Mouse (Mus musculus) stomach, postnatal 0 days (tissue): ENCODE results near the gene Dcaf7. TPM values are rescaled to one million over a fixed set of nuclear protein-coding genes. Genes with fewer than 3 reads are reported as not detected.

ENCODE experiments used
- ATAC-seq: fragments of 200-750 bp; cut with Nextera tagmentation; 2 replicates; pipeline ENCODE4 v1.8.0; 2017; ENCODE audit not compliant: low FRiP score, low TSS enrichment
- DNase-seq: peaks from one replicate; pipeline ENCODE4 v3.0.0-alpha.2; 2016; ENCODE audit warnings: low spot score
- H3K27ac ChIP-seq: fragments of 300-500 bp; sonication (generic); replicated peaks from 2 replicates; pipeline ENCODE4 v1.5.1; 2014; ENCODE audit warnings: mild to moderate bottlenecking, control low read depth
- H3K27me3 ChIP-seq: fragments of 300-500 bp; sonication (generic); 2 replicates; pipeline ENCODE4 v1.6.1; 2014; ENCODE audit warnings: low read length; ENCODE audit not compliant: control insufficient read depth, insufficient read depth
- H3K36me3 ChIP-seq: fragments of 300-500 bp; sonication (generic); 2 replicates; pipeline ENCODE4 v1.6.1; 2014; ENCODE audit warnings: low read length, mixed read lengths; ENCODE audit not compliant: control insufficient read depth, insufficient read depth
- H3K4me1 ChIP-seq: fragments of 300-500 bp; sonication (generic); replicated peaks from 2 replicates; pipeline ENCODE4 v1.6.1; 2014; ENCODE audit warnings: antibody characterized with exemption; ENCODE audit not compliant: control insufficient read depth, insufficient read depth
- H3K4me2 ChIP-seq: fragments of 300-500 bp; sonication (generic); replicated peaks from 2 replicates; pipeline ENCODE4 v1.6.1; 2014; ENCODE audit warnings: low read depth, mild to moderate bottlenecking, control low read depth, moderate library complexity
- H3K4me3 ChIP-seq: fragments of 300-500 bp; sonication (generic); 2 replicates; pipeline ENCODE4 v1.5.1; 2014; ENCODE audit warnings: low read depth, low read length, control low read depth
- H3K9ac ChIP-seq: fragments of 300-500 bp; sonication (generic); 2 replicates; pipeline ENCODE4 v1.6.1; 2014; ENCODE audit warnings: mild to moderate bottlenecking, low read length, control low read depth, mixed read lengths
- H3K9me3 ChIP-seq: fragments of 300-500 bp; sonication (generic); 2 replicates; pipeline ENCODE4 v1.6.1; 2016; ENCODE audit warnings: low read length; ENCODE audit not compliant: control insufficient read depth
- CTCF ChIP-seq: IDR thresholded peaks from 2 replicates; pipeline ENCODE4 v1.5.1; 2016; ENCODE audit warnings: antibody characterized with exemption, low read depth, mild to moderate bottlenecking, moderate library complexity
- EP300 ChIP-seq: optimal IDR thresholded peaks from 2 replicates; pipeline ENCODE3; 2016; ENCODE audit warnings: antibody characterized with exemption
- WGBS: fragments of 180-500 bp; shearing (Covaris S2); extraction: QIAGEN DNeasy Blood & Tissue Kit; methylation state at CpG from one replicate; pipeline ENCODE4 v1.1.7; 2014; 5-methylcytosine and 5-hydroxymethylcytosine counted together
- polyA plus RNA-seq: library from polyadenylated mRNA; unstranded; fragments of >200 nt; fragmentation: Nextera tagmentation; extraction: Ambion mirVana; gene quantifications from 2 replicates; pipeline ENCODE4 v1.2.1, GENCODE M21; 2015

The Dcaf7 gene
- polyA plus RNA-seq, 1 experiment from 2014 or later = 25.9 TPM

DNA sequence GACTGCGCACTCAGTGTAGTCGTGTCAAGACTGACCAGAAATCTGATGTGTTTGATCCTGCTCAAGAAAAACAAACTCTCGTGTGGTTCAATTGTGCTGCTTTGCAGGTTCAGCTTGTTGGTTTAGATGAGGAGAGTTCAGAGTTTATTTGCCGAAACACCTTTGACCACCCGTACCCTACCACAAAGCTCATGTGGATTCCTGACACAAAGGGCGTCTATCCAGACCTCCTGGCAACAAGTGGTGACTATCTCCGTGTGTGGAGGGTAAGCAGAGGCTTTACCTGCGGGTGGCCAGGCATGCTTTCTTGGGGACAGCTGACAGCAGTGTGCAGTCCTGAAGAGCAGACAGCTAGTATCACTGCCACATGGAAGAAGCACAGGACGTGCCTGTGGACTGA lies 9.9 kb downstream of the Dcaf7 start:
- no peaks in the 10 kb centered on the region for H3K4me1 ChIP-seq
- no peaks in the 10 kb centered on the region for H3K27me3 ChIP-seq
- H3K9me3 ChIP-seq = no peaks in the 10 kb centered on the region
- TF ChIP-seq EP300 (no peak), CTCF (no peak)
- DNase-seq = no peak
- H3K9ac ChIP-seq = no peak overlapping the region
- no peak overlapping the region for H3K27ac ChIP-seq
- no peak overlapping the region for H3K4me3 ChIP-seq
- peaks cover 13% of the 10 kb centered on the region; the same call in 1 of the 2 replicates for H3K36me3 ChIP-seq
- no peak for ATAC-seq
- no peak overlapping the region for H3K4me2 ChIP-seq
- 68% methylated on average over 9 of the region's 9 CpGs for WGBS

GRCm38 (mm10) chr11:106053921-106054320 lies 17.2 kb downstream of the Dcaf7 start:
- Histone ChIP-seq H3K27me3 (no peaks in the 10 kb centered on the region), H3K27ac (no peak overlapping the region; the same call in 1 of the 2 replicates), H3K9me3 (no peaks in the 10 kb centered on the region), H3K9ac (no peak overlapping the region), H3K4me3 (no peak overlapping the region), H3K4me2 (no peak overlapping the region), H3K36me3 (peaks cover 50% of the 10 kb centered on the region), H3K4me1 (no peaks in the 10 kb centered on the region)
- DNase-seq (no peak), ATAC-seq (peak; percentile 80)
- TF ChIP-seq EP300 = no peak
- WGBS = 68% methylated on average over 2 of the region's 2 CpGs

- Histone ChIP-seq H3K27ac (no peak overlapping the region), H3K36me3 (peaks cover 52% of the 10 kb centered on the region)
Observed at GRCm38 (mm10) chr11:106054600-106054999, 17.9 kb downstream of the Dcaf7 start.

GRCm38 (mm10) chr11:106055341-106055740 lies 18.7 kb downstream of the Dcaf7 start:
- no peak for DNase-seq
- no peak overlapping the region for H3K4me3 ChIP-seq
- no peak overlapping the region for H3K27ac ChIP-seq
- no peak for ATAC-seq
- no peaks in the 10 kb centered on the region for H3K9me3 ChIP-seq
- H3K4me2 ChIP-seq = no peak overlapping the region
- TF ChIP-seq EP300 (no peak), CTCF (no peak)
- no peaks in the 10 kb centered on the region for H3K4me1 ChIP-seq
- no peak overlapping the region for H3K9ac ChIP-seq
- peaks cover 50% of the 10 kb centered on the region for H3K36me3 ChIP-seq
- H3K27me3 ChIP-seq = no peaks in the 10 kb centered on the region
- WGBS = 86% methylated on average over 6 of the region's 6 CpGs

More at GRCm38 (mm10) chr11:106054600-106054999, 17.9 kb downstream of the Dcaf7 start:
- no peak overlapping the region for H3K4me2 ChIP-seq
- DNase-seq = no peak
- H3K9me3 ChIP-seq = no peaks in the 10 kb centered on the region
- ATAC-seq = no peak
- 95% methylated on average over 8 of the region's 8 CpGs for WGBS
- H3K4me1 ChIP-seq = no peaks in the 10 kb centered on the region
- no peaks in the 10 kb centered on the region for H3K27me3 ChIP-seq
- no peak for TF ChIP-seq CTCF
- no peak for TF ChIP-seq EP300
- H3K9ac ChIP-seq = no peak overlapping the region
- no peak overlapping the region for H3K4me3 ChIP-seq

GRCm38 (mm10) chr11:106056819-106057491 lies 20.3 kb downstream of the Dcaf7 start:
- no peak overlapping the region for H3K4me3 ChIP-seq
- H3K27ac ChIP-seq = no peak overlapping the region
- peaks cover 43% of the 10 kb centered on the region for H3K36me3 ChIP-seq
- no peaks in the 10 kb centered on the region for H3K4me1 ChIP-seq
- no peak for TF ChIP-seq EP300
- TF ChIP-seq CTCF = no peak
- no peaks in the 10 kb centered on the region for H3K27me3 ChIP-seq
- no peaks in the 10 kb centered on the region for H3K9me3 ChIP-seq
- no peak overlapping the region for H3K4me2 ChIP-seq
- DNase-seq (no peak), ATAC-seq (no peak)
- 89% methylated on average over 8 of the region's 8 CpGs for WGBS
- H3K9ac ChIP-seq = no peak overlapping the region

GRCm38 (mm10) chr11:106058020-106058419 lies 21.3 kb downstream of the Dcaf7 start:
- TF ChIP-seq CTCF (no peak), EP300 (no peak)
- Histone ChIP-seq H3K4me2 (no peak overlapping the region), H3K36me3 (peaks cover 34% of the 10 kb centered on the region), H3K27me3 (no peaks in the 10 kb centered on the region), H3K4me3 (no peak overlapping the region), H3K9ac (no peak overlapping the region), H3K4me1 (no peaks in the 10 kb centered on the region), H3K9me3 (no peaks in the 10 kb centered on the region), H3K27ac (no peak overlapping the region)
- WGBS = 70% methylated on average over 8 of the region's 8 CpGs
- ATAC-seq = no peak
- no peak for DNase-seq
